Mouse (Mus musculus): ENCODE measurements at regions not wholly inside any gene's neighbourhood (a gene's known extent, or its start where the extent isn't known, plus 50 kb on each side); places are given as distances from the start of the nearest gene placed in this dataset.
"Not testable (repeated sequence)": the region's sequence is repeated elsewhere in the genome, so short reads cannot be mapped to it uniquely, and the experiment has no call there.

GRCm38 (mm10) chr16:20895734-20896133 is 161.4 kb upstream of the Thpo start:
- no peak overlapping the region for H3K4me2 ChIP-seq (replicated peaks; ENCODE audit: low read depth)
- no peak overlapping the region for H3K27ac ChIP-seq (replicated peaks)
- ATAC-seq (ENCODE audit: low FRiP score, low TSS enrichment) (peak; percentile 24; the same call in 1 of the 2 replicates), DNase-seq (ENCODE audit: low spot score) (no peak)
- no peaks in the 10 kb centered on the region for H3K27me3 ChIP-seq (ENCODE audit: control insufficient read depth, insufficient read depth, low read length)
- WGBS, result 26% methylated on average over 2 of the region's 2 CpGs
- no peak overlapping the region for H3K9ac ChIP-seq (ENCODE audit: low read length)
- no peaks in the 10 kb centered on the region for H3K36me3 ChIP-seq (ENCODE audit: control insufficient read depth, insufficient read depth, low read length)
- H3K4me3 ChIP-seq (ENCODE audit: low read depth, low read length), result no peak overlapping the region
- no peaks in the 10 kb centered on the region for H3K4me1 ChIP-seq (replicated peaks; ENCODE audit: control insufficient read depth, insufficient read depth)
- TF ChIP-seq EP300 (optimal IDR thresholded peaks at IDR 0.05) (no peak), CTCF (IDR thresholded peaks at IDR 0.05; ENCODE audit: low read depth) (peak; percentile 70)
- no peaks in the 10 kb centered on the region for H3K9me3 ChIP-seq (ENCODE audit: control insufficient read depth, low read length)

- Histone ChIP-seq H3K36me3 (ENCODE audit: control insufficient read depth, insufficient read depth, low read length) (no peaks in the 10 kb centered on the region), H3K27ac (replicated peaks) (no peak overlapping the region), H3K4me3 (ENCODE audit: low read depth, low read length) (no peak overlapping the region), H3K9ac (ENCODE audit: low read length) (no peak overlapping the region), H3K27me3 (ENCODE audit: control insufficient read depth, insufficient read depth, low read length) (no peaks in the 10 kb centered on the region), H3K9me3 (ENCODE audit: control insufficient read depth, low read length) (no peaks in the 10 kb centered on the region), H3K4me1 (replicated peaks; ENCODE audit: control insufficient read depth, insufficient read depth) (no peaks in the 10 kb centered on the region), H3K4me2 (replicated peaks; ENCODE audit: low read depth) (no peak overlapping the region)
- no peak for TF ChIP-seq EP300 (optimal IDR thresholded peaks at IDR 0.05)
- no peak for TF ChIP-seq CTCF (IDR thresholded peaks at IDR 0.05; ENCODE audit: low read depth)
- ATAC-seq (ENCODE audit: low FRiP score, low TSS enrichment) (no peak), DNase-seq (ENCODE audit: low spot score) (no peak)
- WGBS, result 37% methylated on average over 1 of the region's 1 CpGs
These were observed 137.4 kb upstream of the Thpo start for GRCm38 (mm10) chr16:20871726-20872125.

DNA sequence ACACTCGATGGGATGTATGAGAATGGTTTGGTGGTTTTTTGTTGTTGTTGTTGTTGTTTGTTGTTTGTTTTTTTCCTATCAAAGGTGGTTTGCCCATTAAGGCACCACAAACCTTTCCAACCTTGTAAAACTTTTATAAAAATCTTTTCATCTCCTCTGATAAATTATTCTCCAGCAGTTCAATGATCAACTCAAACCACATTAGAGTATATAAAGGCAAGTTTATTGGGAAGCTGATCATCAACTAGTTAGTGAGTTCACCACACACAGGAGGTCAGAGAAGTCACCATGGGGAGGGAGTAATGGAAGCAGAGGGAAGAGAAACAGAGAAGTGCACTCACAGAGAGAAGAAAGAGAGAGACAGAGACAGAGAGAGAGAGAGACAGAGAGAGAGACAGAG is 132.5 kb upstream of the Thpo start:
- ATAC-seq (ENCODE audit: low FRiP score, low TSS enrichment) (no peak), DNase-seq (ENCODE audit: low spot score) (no peak)
- Histone ChIP-seq H3K4me3 (ENCODE audit: low read depth, low read length) (no peak overlapping the region), H3K9ac (ENCODE audit: low read length) (no peak overlapping the region), H3K36me3 (ENCODE audit: control insufficient read depth, insufficient read depth, low read length) (no peaks in the 10 kb centered on the region), H3K9me3 (ENCODE audit: control insufficient read depth, low read length) (no peaks in the 10 kb centered on the region), H3K27ac (replicated peaks) (no peak overlapping the region), H3K27me3 (ENCODE audit: control insufficient read depth, insufficient read depth, low read length) (no peaks in the 10 kb centered on the region), H3K4me2 (replicated peaks; ENCODE audit: low read depth) (no peak overlapping the region), H3K4me1 (replicated peaks; ENCODE audit: control insufficient read depth, insufficient read depth) (no peaks in the 10 kb centered on the region)
- 90% methylated on average over 1 of the region's 1 CpGs for WGBS
- TF ChIP-seq EP300 (optimal IDR thresholded peaks at IDR 0.05) (no peak), CTCF (IDR thresholded peaks at IDR 0.05; ENCODE audit: low read depth) (no peak)

- DNase-seq (ENCODE audit: low spot score) (no peak), ATAC-seq (ENCODE audit: low FRiP score, low TSS enrichment) (no peak)
- Histone ChIP-seq H3K36me3 (ENCODE audit: control insufficient read depth, insufficient read depth, low read length) (no peaks in the 10 kb centered on the region), H3K4me1 (replicated peaks; ENCODE audit: control insufficient read depth, insufficient read depth) (no peaks in the 10 kb centered on the region), H3K4me3 (ENCODE audit: low read depth, low read length) (no peak overlapping the region), H3K9ac (ENCODE audit: low read length) (no peak overlapping the region), H3K27ac (replicated peaks) (no peak overlapping the region), H3K4me2 (replicated peaks; ENCODE audit: low read depth) (no peak overlapping the region), H3K27me3 (ENCODE audit: control insufficient read depth, insufficient read depth, low read length) (no peaks in the 10 kb centered on the region), H3K9me3 (ENCODE audit: control insufficient read depth, low read length) (no peaks in the 10 kb centered on the region)
- 93% methylated on average over 4 of the region's 4 CpGs for WGBS
- TF ChIP-seq EP300 (optimal IDR thresholded peaks at IDR 0.05) (no peak), CTCF (IDR thresholded peaks at IDR 0.05; ENCODE audit: low read depth) (no peak)
These were observed 126.9 kb upstream of the Thpo start for GRCm38 (mm10) chr16:20861256-20861655.

DNA sequence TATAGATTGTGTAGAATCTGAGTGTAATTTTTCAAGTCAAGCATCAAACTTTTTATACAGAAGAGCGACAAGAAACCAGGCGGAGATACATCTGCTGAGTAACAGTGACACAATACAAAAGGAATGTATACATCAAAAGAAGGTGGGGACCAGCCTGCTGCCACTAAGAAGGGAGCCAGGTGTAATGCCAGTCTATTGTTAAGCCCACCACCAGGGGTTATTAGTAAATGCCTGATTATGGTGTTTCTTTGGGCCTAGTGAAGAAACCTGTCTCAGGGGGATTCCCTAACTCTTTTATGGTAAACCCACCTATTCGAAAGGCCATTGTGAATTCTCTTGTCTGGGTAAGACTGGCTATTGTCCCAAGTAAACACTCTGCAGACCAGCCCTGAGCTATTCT is 126.3 kb upstream of the Thpo start:
- H3K4me3 ChIP-seq (ENCODE audit: low read depth, low read length), result not testable (repeated sequence)
- 58% methylated on average over 3 of the region's 3 CpGs for WGBS

GRCm38 (mm10) chr16:20854696-20855213 is 120.4 kb upstream of the Thpo start:
- Histone ChIP-seq H3K4me2 (replicated peaks; ENCODE audit: low read depth) (no peak overlapping the region), H3K36me3 (ENCODE audit: control insufficient read depth, insufficient read depth, low read length) (no peaks in the 10 kb centered on the region), H3K4me3 (ENCODE audit: low read depth, low read length) (no peak overlapping the region), H3K9ac (ENCODE audit: low read length) (no peak overlapping the region), H3K27me3 (ENCODE audit: control insufficient read depth, insufficient read depth, low read length) (no peaks in the 10 kb centered on the region), H3K27ac (replicated peaks) (no peak overlapping the region), H3K4me1 (replicated peaks; ENCODE audit: control insufficient read depth, insufficient read depth) (no peaks in the 10 kb centered on the region), H3K9me3 (ENCODE audit: control insufficient read depth, low read length) (no peaks in the 10 kb centered on the region)
- DNase-seq (ENCODE audit: low spot score) (no peak), ATAC-seq (ENCODE audit: low FRiP score, low TSS enrichment) (no peak)
- WGBS, result 53% methylated on average over 1 of the region's 1 CpGs
- TF ChIP-seq EP300 (optimal IDR thresholded peaks at IDR 0.05) (no peak), CTCF (IDR thresholded peaks at IDR 0.05; ENCODE audit: low read depth) (no peak)

More for the DNA sequence above, 126.3 kb upstream of the Thpo start:
- H3K9me3 ChIP-seq (ENCODE audit: control insufficient read depth, low read length); H3K27ac ChIP-seq (replicated peaks); H3K4me1 ChIP-seq (replicated peaks; ENCODE audit: control insufficient read depth, insufficient read depth); DNase-seq (ENCODE audit: low spot score); H3K27me3 ChIP-seq (ENCODE audit: control insufficient read depth, insufficient read depth, low read length); H3K36me3 ChIP-seq (ENCODE audit: control insufficient read depth, insufficient read depth, low read length); H3K4me2 ChIP-seq (replicated peaks; ENCODE audit: low read depth); ATAC-seq (ENCODE audit: low FRiP score, low TSS enrichment); H3K9ac ChIP-seq (ENCODE audit: low read length): not testable (repeated sequence)

All from stomach, postnatal 0 days (tissue).